In the genomic region with DNA sequence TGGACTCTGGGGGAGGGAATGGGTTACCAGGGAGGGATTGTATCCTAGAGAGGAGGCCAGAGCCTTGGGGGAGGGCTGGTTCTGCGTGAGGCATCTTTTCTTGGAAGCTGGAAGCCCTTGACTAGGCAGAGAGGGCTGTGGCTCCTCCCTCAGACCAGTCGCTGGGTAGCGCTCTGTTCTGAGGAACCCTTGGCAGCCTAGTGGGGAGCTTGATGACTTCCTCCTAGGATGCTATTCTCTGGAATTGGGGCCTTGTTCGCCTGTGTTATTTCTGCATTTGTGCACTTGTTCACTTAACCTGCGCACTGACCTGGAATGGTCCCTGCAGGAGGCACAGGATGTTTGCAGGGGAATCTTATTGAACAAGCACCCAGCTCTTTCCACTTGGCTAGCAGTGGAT, we compare ENCODE assay signal across 16 mouse cellular contexts.
DNase-seq lines count a peak whose midpoint lies in the region; ATAC-seq and TF ChIP-seq lines count a peak whose summit lies in the region.
"Had no signal": no experiment of that assay in that cellular context is flagged by ENCODE, and none has a peak within 500 bp of the region (broad histone marks: within the 10 kb centered on the region; RNA-seq: fewer than 3 reads in every experiment).

No protein-coding gene starts in this region.

- H3K27ac ChIP-seq in hindbrain, embryonic 15.5 days (replicated peaks) = no peak overlapping the region
- H3K27ac ChIP-seq in hindbrain, embryonic 12.5 days = no peak overlapping the region
- H3K27ac ChIP-seq in midbrain, postnatal 0 days (ENCODE audit: low read depth, low read length) = no peak overlapping the region
- H3K27ac ChIP-seq in midbrain, embryonic 14.5 days (replicated peaks; ENCODE audit: low read depth, low read length) = no peak overlapping the region
- no peak overlapping the region for H3K27ac ChIP-seq in limb, embryonic 10.5 days
- H3K27ac ChIP-seq: hindbrain, embryonic 14.5 days; left cerebral cortex, adult 2 months had no signal

- H3K9me3 ChIP-seq in hindbrain, embryonic 15.5 days = no peaks in the 10 kb centered on the region
- H3K9me3 ChIP-seq in hindbrain, embryonic 12.5 days (replicated peaks) = no peaks in the 10 kb centered on the region; the same call in 1 of the 2 replicates
- no peaks in the 10 kb centered on the region for H3K9me3 ChIP-seq in midbrain, postnatal 0 days (ENCODE audit: low read length)
- no peaks in the 10 kb centered on the region for H3K9me3 ChIP-seq in midbrain, embryonic 14.5 days (ENCODE audit: control insufficient read depth, low read length)
- no peaks in the 10 kb centered on the region for H3K9me3 ChIP-seq in limb, embryonic 10.5 days (replicated peaks)

- 0 out of 2 replicates have a peak, but pooled peaks have one; percentile 52 for ATAC-seq in hindbrain, embryonic 15.5 days (ENCODE audit: low FRiP score, low read depth)
- ATAC-seq in hindbrain, embryonic 12.5 days (ENCODE audit: low FRiP score) = no peak
- ATAC-seq in midbrain, postnatal 0 days (ENCODE audit: low FRiP score) = no peak
- ATAC-seq in midbrain, embryonic 14.5 days (ENCODE audit: low FRiP score, low TSS enrichment) = no peak

- DNase-seq in midbrain, postnatal 0 days (ENCODE audit: low spot score) = peak; percentile 40
- no peak for DNase-seq in midbrain, embryonic 14.5 days
- DNase-seq in cerebellum, adult 9-11 months = peak; percentile 66
- peak; percentile 85 for DNase-seq in retina, embryonic 14.5 days (ENCODE audit: low spot score)
- no peak for DNase-seq in adrenal gland, postnatal 4 days (ENCODE audit: low spot score in 2 of 2)
- DNase-seq in limb, embryonic 10.5 days (ENCODE audit: low spot score) = no peak
- DNase-seq: B cell, adult 2 months; heart, adult 18-20 months; kidney, adult 8-10 months; lung, postnatal 14 days; right cerebral cortex, postnatal 25 days had no signal

- no peaks in the 10 kb centered on the region for H3K36me3 ChIP-seq in hindbrain, embryonic 15.5 days
- H3K36me3 ChIP-seq in hindbrain, embryonic 12.5 days = no peaks in the 10 kb centered on the region
- H3K36me3 ChIP-seq in midbrain, postnatal 0 days (ENCODE audit: insufficient read depth, low read length) = no peaks in the 10 kb centered on the region
- no peaks in the 10 kb centered on the region for H3K36me3 ChIP-seq in midbrain, embryonic 14.5 days (ENCODE audit: control insufficient read depth, insufficient read depth, low read length)
- no peaks in the 10 kb centered on the region for H3K36me3 ChIP-seq in limb, embryonic 10.5 days

- no peak overlapping the region for H3K9ac ChIP-seq in hindbrain, embryonic 15.5 days
- no peak overlapping the region for H3K9ac ChIP-seq in hindbrain, embryonic 12.5 days
- no peak overlapping the region for H3K9ac ChIP-seq in midbrain, postnatal 0 days (replicated peaks; ENCODE audit: low read length, poor library complexity, severe bottlenecking)
- H3K9ac ChIP-seq in midbrain, embryonic 14.5 days (replicated peaks; ENCODE audit: low read length) = no peak overlapping the region
- H3K9ac ChIP-seq: hindbrain, embryonic 14.5 days had no signal

- H3K4me2 ChIP-seq in hindbrain, embryonic 15.5 days = no peak overlapping the region
- H3K4me2 ChIP-seq in hindbrain, embryonic 12.5 days (replicated peaks) = no peak overlapping the region
- no peak overlapping the region for H3K4me2 ChIP-seq in midbrain, postnatal 0 days (ENCODE audit: low read depth, low read length, poor library complexity, severe bottlenecking)
- H3K4me2 ChIP-seq in midbrain, embryonic 14.5 days (ENCODE audit: low read length) = no peak overlapping the region
- H3K4me2 ChIP-seq: hindbrain, embryonic 14.5 days had no signal

- H3K4me1 ChIP-seq in hindbrain, embryonic 15.5 days (replicated peaks) = peaks cover 7% of the 10 kb centered on the region
- no peaks in the 10 kb centered on the region for H3K4me1 ChIP-seq in hindbrain, embryonic 12.5 days
- H3K4me1 ChIP-seq in midbrain, postnatal 0 days (ENCODE audit: insufficient read depth, low read length) = no peaks in the 10 kb centered on the region
- no peaks in the 10 kb centered on the region for H3K4me1 ChIP-seq in midbrain, embryonic 14.5 days (ENCODE audit: control insufficient read depth, insufficient read depth, low read length)
- no peaks in the 10 kb centered on the region for H3K4me1 ChIP-seq in limb, embryonic 10.5 days

- no peaks in the 10 kb centered on the region for H3K27me3 ChIP-seq in hindbrain, embryonic 15.5 days
- peaks cover 3% of the 10 kb centered on the region; the same call in 1 of the 2 replicates for H3K27me3 ChIP-seq in hindbrain, embryonic 12.5 days
- H3K27me3 ChIP-seq in midbrain, postnatal 0 days (ENCODE audit: insufficient read depth, low read length) = no peaks in the 10 kb centered on the region
- H3K27me3 ChIP-seq in midbrain, embryonic 14.5 days (ENCODE audit: control insufficient read depth, insufficient read depth, low read length) = no peaks in the 10 kb centered on the region
- no peaks in the 10 kb centered on the region for H3K27me3 ChIP-seq in limb, embryonic 10.5 days (ENCODE audit: low read depth, poor library complexity, severe bottlenecking)

- no peak for TF ChIP-seq CTCF in midbrain, postnatal 0 days (IDR thresholded peaks at IDR 0.05)

- H3K4me3 ChIP-seq in hindbrain, embryonic 15.5 days = no peak overlapping the region
- no peak overlapping the region for H3K4me3 ChIP-seq in hindbrain, embryonic 12.5 days
- no peak overlapping the region for H3K4me3 ChIP-seq in midbrain, postnatal 0 days (ENCODE audit: low read depth, low read length)
- no peak overlapping the region for H3K4me3 ChIP-seq in midbrain, embryonic 14.5 days (replicated peaks; ENCODE audit: low read depth, low read length)
- no peak overlapping the region for H3K4me3 ChIP-seq in limb, embryonic 10.5 days
- H3K4me3 ChIP-seq: left cerebral cortex, adult 2 months; myocyte had no signal

- WGBS in hindbrain, embryonic 15.5 days = 44% methylated on average over 5 of the region's 5 CpGs
- WGBS in hindbrain, embryonic 12.5 days = 49% methylated on average over 5 of the region's 5 CpGs
- 36% methylated on average over 5 of the region's 5 CpGs for WGBS in midbrain, postnatal 0 days
- 21% methylated on average over 5 of the region's 5 CpGs for WGBS in midbrain, embryonic 14.5 days
- 70% methylated on average over 5 of the region's 5 CpGs for WGBS in limb, embryonic 10.5 days

Comparison
In these comparisons a context has a peak if more than half of its experiments do, and no peak if none do; other contexts are left out.
1. DNase-seq: peak in midbrain, postnatal 0 days (single experiment), cerebellum, adult 9-11 months (single experiment) and retina, embryonic 14.5 days (single experiment); none in midbrain, embryonic 14.5 days (single experiment), adrenal gland, postnatal 4 days (0 of 2) and limb, embryonic 10.5 days (single experiment).